Mouse (Mus musculus): Measurements from ENCODE around the gene Atp2b4. TPM values are rescaled to one million over a fixed set of nuclear protein-coding genes. Genes with fewer than 3 reads are reported as not detected.

Gene Atp2b4
- polyA plus RNA-seq, 1 experiment from 2014 or later: 9.6 TPM

GRCm38 (mm10) chr1:133821144-133821543 is 20.3 kb upstream of the Atp2b4 start:
- Histone ChIP-seq H3K4me2 (no peak overlapping the region), H3K4me3 (no peak overlapping the region), H3K9me3 (no peaks in the 10 kb centered on the region), H3K36me3 (no peaks in the 10 kb centered on the region), H3K4me1 (peaks cover 21% of the 10 kb centered on the region), H3K27me3 (no peaks in the 10 kb centered on the region), H3K9ac (no peak overlapping the region), H3K27ac (no peak overlapping the region)
- 42% methylated on average over 5 of the region's 5 CpGs for WGBS
- ATAC-seq (ENCODE audit: borderline replicate concordance, extremely low read depth, low FRiP score, low TSS enrichment): no peak

GRCm38 (mm10) chr1:133820100-133820499 is 19.3 kb upstream of the Atp2b4 start:
- H3K27ac ChIP-seq: no peak overlapping the region
- WGBS: 87% methylated on average over 1 of the region's 2 CpGs
- no peak for ATAC-seq (ENCODE audit: borderline replicate concordance, extremely low read depth, low FRiP score, low TSS enrichment)

DNA sequence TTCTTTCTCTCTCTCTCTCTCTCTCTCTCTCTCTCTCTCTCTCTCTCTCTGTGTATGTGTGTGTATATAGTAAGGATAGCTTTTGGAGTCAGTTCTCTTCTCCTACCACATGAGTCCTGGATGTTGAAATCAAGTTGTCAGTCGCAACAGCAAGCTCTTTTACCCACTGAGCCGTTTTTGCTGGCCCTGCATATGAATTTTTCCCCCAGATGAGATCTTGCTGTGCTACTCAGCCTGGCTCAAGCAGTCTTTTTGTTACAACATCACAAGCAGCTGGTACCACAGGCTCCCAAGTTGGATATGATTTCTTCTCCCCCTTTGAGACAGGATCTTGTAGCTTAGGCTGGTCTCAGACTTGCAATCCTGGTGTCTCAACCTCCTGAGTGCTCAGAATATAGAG is 17.7 kb upstream of the Atp2b4 start:
- Histone ChIP-seq H3K4me1 (peaks cover 17% of the 10 kb centered on the region), H3K27me3 (no peaks in the 10 kb centered on the region), H3K9ac (no peak overlapping the region), H3K27ac (no peak overlapping the region), H3K4me2 (no peak overlapping the region), H3K36me3 (no peaks in the 10 kb centered on the region), H3K4me3 (no peak overlapping the region), H3K9me3 (no peaks in the 10 kb centered on the region)
- 54% methylated on average over 2 of the region's 2 CpGs for WGBS
- ATAC-seq (ENCODE audit: borderline replicate concordance, extremely low read depth, low FRiP score, low TSS enrichment): no peak

More at GRCm38 (mm10) chr1:133820100-133820499, 19.3 kb upstream of the Atp2b4 start:
- H3K36me3 ChIP-seq: no peaks in the 10 kb centered on the region
- H3K4me3 ChIP-seq: no peak overlapping the region
- H3K9ac ChIP-seq: no peak overlapping the region
- peaks cover 17% of the 10 kb centered on the region for H3K4me1 ChIP-seq
- no peak overlapping the region for H3K4me2 ChIP-seq
- no peaks in the 10 kb centered on the region for H3K27me3 ChIP-seq
- no peaks in the 10 kb centered on the region for H3K9me3 ChIP-seq

- no peak overlapping the region for H3K4me2 ChIP-seq
- H3K4me1 ChIP-seq: peaks cover 2% of the 10 kb centered on the region
- no peak for ATAC-seq (ENCODE audit: borderline replicate concordance, extremely low read depth, low FRiP score, low TSS enrichment)
- H3K27me3 ChIP-seq: no peaks in the 10 kb centered on the region
- no peak overlapping the region for H3K4me3 ChIP-seq
- no peak overlapping the region for H3K27ac ChIP-seq
- WGBS: 51% methylated on average over 12 of the region's 12 CpGs
- H3K9ac ChIP-seq: no peak overlapping the region
- H3K9me3 ChIP-seq: no peaks in the 10 kb centered on the region
- no peaks in the 10 kb centered on the region for H3K36me3 ChIP-seq
These were observed 15.1 kb upstream of the Atp2b4 start for GRCm38 (mm10) chr1:133815747-133816491.

GRCm38 (mm10) chr1:133809376-133809775 is 8.5 kb upstream of the Atp2b4 start:
- Histone ChIP-seq H3K4me1 (no peaks in the 10 kb centered on the region), H3K4me2 (no peak overlapping the region), H3K27me3 (no peaks in the 10 kb centered on the region), H3K36me3 (no peaks in the 10 kb centered on the region), H3K9ac (no peak overlapping the region), H3K27ac (no peak overlapping the region), H3K9me3 (no peaks in the 10 kb centered on the region), H3K4me3 (no peak overlapping the region)
- WGBS: 54% methylated on average over 5 of the region's 5 CpGs
- ATAC-seq (ENCODE audit: borderline replicate concordance, extremely low read depth, low FRiP score, low TSS enrichment): no peak

DNA sequence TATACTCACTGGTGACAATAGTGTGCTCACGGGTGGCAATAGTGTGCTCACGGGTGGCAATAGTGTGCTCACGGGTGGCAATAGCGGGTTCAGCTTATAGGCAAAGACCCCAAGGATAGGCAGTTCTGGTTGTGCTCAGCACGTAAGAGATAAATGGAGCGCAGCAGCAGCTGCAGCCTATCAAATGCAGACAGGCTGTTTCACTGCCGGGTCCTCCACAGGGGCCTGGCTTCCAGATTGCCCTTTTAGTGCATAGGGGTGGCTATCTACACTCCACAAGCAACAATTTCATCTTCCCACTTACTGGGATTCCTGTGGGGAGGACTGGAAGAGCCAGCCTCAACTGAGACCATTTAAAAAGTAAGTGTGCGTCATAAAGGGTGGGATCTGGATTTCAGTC is 7.2 kb upstream of the Atp2b4 start:
- 69% methylated on average over 8 of the region's 8 CpGs for WGBS

GRCm38 (mm10) chr1:133801743-133802142 is 902 bp upstream of the Atp2b4 start:
- Histone ChIP-seq H3K36me3 (no peaks in the 10 kb centered on the region), H3K4me1 (peaks cover 34% of the 10 kb centered on the region), H3K27me3 (no peaks in the 10 kb centered on the region), H3K4me2 (no peak overlapping the region), H3K9ac (no peak overlapping the region), H3K27ac (no peak overlapping the region), H3K4me3 (no peak overlapping the region), H3K9me3 (no peaks in the 10 kb centered on the region)
- no peak for ATAC-seq (ENCODE audit: borderline replicate concordance, extremely low read depth, low FRiP score, low TSS enrichment)
- WGBS: 50% methylated on average over 5 of the region's 5 CpGs

More for the DNA sequence above, 7.2 kb upstream of the Atp2b4 start:
- no peak overlapping the region for H3K4me3 ChIP-seq
- no peaks in the 10 kb centered on the region for H3K27me3 ChIP-seq
- no peak overlapping the region for H3K27ac ChIP-seq
- H3K9ac ChIP-seq: no peak overlapping the region
- no peak overlapping the region for H3K4me2 ChIP-seq
- no peak for ATAC-seq (ENCODE audit: borderline replicate concordance, extremely low read depth, low FRiP score, low TSS enrichment)
- no peaks in the 10 kb centered on the region for H3K4me1 ChIP-seq
- no peaks in the 10 kb centered on the region for H3K36me3 ChIP-seq
- H3K9me3 ChIP-seq: no peaks in the 10 kb centered on the region

DNA sequence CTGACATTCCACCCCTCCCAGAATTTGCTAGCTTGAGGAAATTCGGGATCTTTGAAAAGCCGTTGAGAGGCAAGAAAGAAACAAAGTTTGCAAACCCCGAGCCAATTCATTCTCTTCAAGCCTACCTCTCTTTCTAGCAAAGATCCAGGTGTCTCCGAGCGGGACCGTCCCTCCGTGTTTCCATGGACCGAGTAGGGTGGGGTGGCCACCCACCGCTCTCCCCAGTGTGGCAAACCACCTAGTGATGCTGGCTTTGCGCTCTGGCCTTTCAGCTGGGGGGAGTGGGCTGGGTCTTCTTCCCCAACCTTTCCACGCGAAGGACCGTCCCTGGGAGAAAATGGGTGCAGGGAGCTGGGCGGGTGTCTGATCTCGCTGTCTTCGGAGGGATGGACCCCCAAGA is 329 bp downstream of the Atp2b4 start:
- peak overlapping the region; percentile 45 for H3K9ac ChIP-seq
- peaks cover 34% of the 10 kb centered on the region for H3K4me1 ChIP-seq
- H3K36me3 ChIP-seq: no peaks in the 10 kb centered on the region
- no peaks in the 10 kb centered on the region for H3K9me3 ChIP-seq
- H3K4me2 ChIP-seq: peak overlapping the region; percentile 93
- WGBS: 0% methylated on average over 16 of the region's 16 CpGs
- no peak; the same call in 1 of the 2 replicates for ATAC-seq (ENCODE audit: borderline replicate concordance, extremely low read depth, low FRiP score, low TSS enrichment)
- H3K27me3 ChIP-seq: no peaks in the 10 kb centered on the region
- peak overlapping the region; percentile 61; the same call in 1 of the 2 replicates for H3K27ac ChIP-seq
- H3K4me3 ChIP-seq: peak overlapping the region; percentile 54

DNA sequence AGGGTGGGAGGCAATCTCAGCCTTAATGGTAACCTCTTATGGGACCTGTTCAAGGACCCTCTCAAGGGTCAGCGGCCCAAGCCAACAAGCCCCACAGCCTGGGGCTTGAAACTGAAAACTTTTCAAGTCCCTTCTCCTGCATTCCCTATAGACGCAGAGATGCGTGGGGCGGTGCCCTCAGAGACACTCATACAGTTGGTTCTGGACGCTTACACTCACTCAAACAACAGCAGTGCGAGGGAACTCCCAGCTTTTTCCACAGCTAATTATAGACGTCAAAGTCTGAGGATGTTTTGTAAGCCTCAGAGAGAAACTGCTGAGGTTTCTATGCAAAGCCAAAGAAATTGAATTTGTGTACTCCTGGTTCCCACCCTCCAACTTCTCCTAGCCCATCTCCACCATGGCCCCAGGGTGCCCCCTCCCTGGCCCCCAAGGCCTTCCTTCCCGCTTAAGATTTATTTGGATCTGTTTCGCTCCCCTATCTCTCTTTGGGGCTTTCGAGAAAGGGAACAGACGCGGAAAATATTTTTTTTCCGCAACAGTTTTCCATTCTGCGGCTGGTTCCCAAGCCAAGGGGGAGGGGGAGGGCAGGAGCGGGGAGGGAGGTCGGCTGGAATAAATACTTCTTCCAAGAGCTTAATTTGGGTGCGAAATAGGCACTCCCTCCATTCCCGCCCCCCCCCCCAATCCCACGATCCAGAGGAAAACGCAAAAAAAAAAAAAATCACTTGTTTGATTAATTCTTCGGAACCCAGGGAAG is 975 bp downstream of the Atp2b4 start:
- WGBS: 1% methylated on average over 21 of the region's 21 CpGs
- peaks cover 34% of the 10 kb centered on the region for H3K4me1 ChIP-seq
- peak overlapping the region; percentile 67 for H3K27ac ChIP-seq
- H3K4me3 ChIP-seq: peak overlapping the region; percentile 54
- peak overlapping the region; percentile 93 for H3K4me2 ChIP-seq
- ATAC-seq (ENCODE audit: borderline replicate concordance, extremely low read depth, low FRiP score, low TSS enrichment): no peak
- H3K27me3 ChIP-seq: no peaks in the 10 kb centered on the region
- H3K36me3 ChIP-seq: no peaks in the 10 kb centered on the region
- H3K9me3 ChIP-seq: no peaks in the 10 kb centered on the region
- peak overlapping the region; percentile 45 for H3K9ac ChIP-seq

GRCm38 (mm10) chr1:133798821-133799415 is 1.9 kb downstream of the Atp2b4 start:
- Histone ChIP-seq H3K4me3 (peak overlapping the region; percentile 54), H3K27ac (no peak overlapping the region), H3K27me3 (no peaks in the 10 kb centered on the region), H3K9me3 (no peaks in the 10 kb centered on the region), H3K4me1 (peaks cover 34% of the 10 kb centered on the region), H3K4me2 (peak overlapping the region; percentile 93), H3K36me3 (no peaks in the 10 kb centered on the region), H3K9ac (no peak overlapping the region)
- WGBS: 58% methylated on average over 1 of the region's 1 CpGs
- ATAC-seq (ENCODE audit: borderline replicate concordance, extremely low read depth, low FRiP score, low TSS enrichment): no peak

GRCm38 (mm10) chr1:133797979-133798820 is 2.6 kb downstream of the Atp2b4 start:
- no peak for ATAC-seq (ENCODE audit: borderline replicate concordance, extremely low read depth, low FRiP score, low TSS enrichment)
- Histone ChIP-seq H3K9ac (no peak overlapping the region), H3K4me3 (0 out of 2 replicates have a peak overlapping the region, but pooled peaks have one; percentile 6), H3K4me2 (peak overlapping the region; percentile 93), H3K27me3 (no peaks in the 10 kb centered on the region), H3K9me3 (no peaks in the 10 kb centered on the region), H3K4me1 (peaks cover 38% of the 10 kb centered on the region), H3K27ac (no peak overlapping the region), H3K36me3 (no peaks in the 10 kb centered on the region)
- 27% methylated on average over 9 of the region's 9 CpGs for WGBS

Data from lung, embryonic 15.5 days (tissue).